Mouse (Mus musculus) gastrocnemius, postnatal 25 days (tissue): ENCODE data around the gene Dusp27. TPM values are rescaled to one million over a fixed set of nuclear protein-coding genes. Genes with fewer than 3 reads are reported as not detected.

Experiments
- DNase-seq: peaks from one replicate; pipeline ENCODE4 v3.0.0; 2022
- long read RNA-seq, 2 experiments: library from polyadenylated mRNA; stranded (forward); transcript quantifications; one replicate each; pipeline ENCODE4 v2.0.0; 2021
- total RNA-seq, 2 experiments: library from RNA; stranded (reverse); gene quantifications; 1 replicate in 1 of 2; 2 replicates in 1 of 2; pipeline ENCODE4 v1.2.3; 2021

Gene Dusp27
- total RNA-seq, result 10 to 100 TPM; 66.6 to 85.7 TPM
- long read RNA-seq, experiment 1, full-length matches to known transcripts, result 18 of 32 reads
- long read RNA-seq, experiment 1, partial matches to known transcripts, result 0 of 32 reads
- long read RNA-seq, experiment 1, other reads (novel, unspliced or antisense), result 14 of 32 reads
- long read RNA-seq, experiment 2, full-length matches to known transcripts, result 49 of 78 reads
- long read RNA-seq, experiment 2, partial matches to known transcripts, result 3 of 78 reads
- long read RNA-seq, experiment 2, other reads (novel, unspliced or antisense), result 26 of 78 reads

DNA sequence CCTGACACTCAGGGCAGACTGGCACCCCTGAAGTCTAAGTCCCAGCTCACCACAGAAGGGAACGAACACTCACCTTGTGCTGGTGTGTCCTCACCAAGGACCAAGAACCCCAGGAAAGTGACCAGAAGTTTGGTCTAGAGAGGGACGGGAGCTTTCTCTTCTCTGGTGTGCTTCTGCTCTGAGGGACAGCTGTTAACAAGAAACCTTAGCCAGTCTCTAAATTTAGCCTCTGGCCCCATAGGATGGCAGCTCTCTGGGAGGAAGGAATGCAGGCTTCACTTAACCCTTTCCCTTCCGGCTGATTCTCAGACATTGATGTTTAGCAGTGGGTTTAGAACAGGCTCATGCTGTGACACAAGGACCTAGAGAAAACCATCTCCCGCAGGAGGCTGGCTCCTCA lies at the start of gene Dusp27:
TSS of gene Dusp27 (minus strand) at position 204 of the 400 bp plus-strand sequence.
- DNase-seq, result no peak

DNA sequence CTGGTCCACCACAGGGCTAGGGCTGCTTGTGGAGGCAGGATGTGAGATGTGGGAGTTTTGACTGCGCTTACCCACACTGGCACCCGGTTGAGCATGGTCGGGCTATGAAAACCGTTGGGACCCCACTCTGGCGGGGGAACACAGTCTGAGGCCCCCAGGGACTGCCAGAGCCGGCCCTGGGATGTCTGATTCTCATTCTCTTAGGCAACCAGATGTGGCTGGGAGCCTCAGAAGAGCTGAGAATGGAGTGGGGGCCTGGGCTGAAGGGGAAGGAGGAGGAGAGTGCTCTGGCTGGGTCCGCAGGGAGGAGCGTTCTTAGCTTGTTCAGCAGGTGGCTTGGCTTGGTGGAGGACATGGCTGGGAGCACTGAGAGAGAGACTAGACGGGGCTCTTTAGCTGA lies 45.9 kb upstream of the Dusp27 start:
- no peak for DNase-seq

DNA sequence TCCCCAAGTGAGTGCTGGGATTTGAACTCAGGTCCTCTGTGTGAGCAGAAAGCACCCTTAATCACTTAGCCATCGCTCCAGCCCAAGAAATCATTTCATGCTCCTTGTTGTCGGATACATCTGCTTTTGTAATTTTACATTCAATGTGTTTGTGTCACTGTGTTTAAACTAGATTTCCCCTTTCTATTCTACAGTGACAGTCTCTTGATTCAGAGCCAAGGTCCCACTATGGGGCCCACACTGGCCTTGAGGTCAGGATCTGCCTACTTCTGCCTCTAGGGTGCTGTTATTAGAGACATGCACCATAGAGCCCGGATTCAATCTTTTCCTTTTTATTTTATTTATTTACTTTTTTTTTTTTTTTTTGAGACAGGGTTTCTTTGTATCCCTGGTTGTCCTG lies 45.3 kb upstream of the Dusp27 start:
- no peak for DNase-seq

DNA sequence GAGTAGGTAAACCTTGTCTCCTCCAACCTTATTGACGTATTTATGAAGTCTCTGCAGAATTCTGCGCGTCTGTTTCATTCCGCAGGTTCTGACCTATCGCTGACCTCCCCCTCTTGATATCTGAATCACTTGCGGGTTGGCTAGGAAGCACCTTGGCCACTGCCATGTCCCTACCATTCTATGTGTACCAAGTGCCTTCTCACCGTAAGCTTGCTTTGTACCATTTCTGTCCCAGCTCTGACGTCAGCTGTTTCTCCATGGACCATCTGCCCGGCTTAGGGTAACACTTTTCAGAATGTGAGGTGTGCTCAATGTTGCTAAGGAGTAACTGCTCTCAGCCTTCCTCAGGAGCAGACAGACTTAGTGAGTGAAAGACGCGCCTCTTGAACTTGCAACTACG lies 43.1 kb upstream of the Dusp27 start:
- DNase-seq, result no peak

DNA sequence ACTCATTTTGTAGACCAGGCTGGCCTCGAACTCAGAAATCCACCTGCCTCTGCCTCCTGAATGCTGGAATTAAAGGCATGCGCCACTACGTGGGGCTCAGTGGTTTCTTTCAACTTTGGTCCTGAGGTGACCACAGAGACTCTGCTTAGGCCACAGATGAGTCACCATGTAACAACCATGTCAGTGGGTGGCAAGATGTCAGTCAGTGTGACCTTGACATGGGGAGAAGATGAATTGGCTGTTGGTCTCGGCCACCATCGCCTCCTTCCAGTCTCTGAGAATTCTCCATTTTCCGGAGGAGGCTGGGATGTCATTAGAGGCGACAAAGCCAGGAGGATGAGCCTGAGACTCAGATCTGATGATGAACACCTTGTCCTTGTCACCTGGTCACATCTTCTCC lies 42.0 kb upstream of the Dusp27 start:
- no peak for DNase-seq

DNA sequence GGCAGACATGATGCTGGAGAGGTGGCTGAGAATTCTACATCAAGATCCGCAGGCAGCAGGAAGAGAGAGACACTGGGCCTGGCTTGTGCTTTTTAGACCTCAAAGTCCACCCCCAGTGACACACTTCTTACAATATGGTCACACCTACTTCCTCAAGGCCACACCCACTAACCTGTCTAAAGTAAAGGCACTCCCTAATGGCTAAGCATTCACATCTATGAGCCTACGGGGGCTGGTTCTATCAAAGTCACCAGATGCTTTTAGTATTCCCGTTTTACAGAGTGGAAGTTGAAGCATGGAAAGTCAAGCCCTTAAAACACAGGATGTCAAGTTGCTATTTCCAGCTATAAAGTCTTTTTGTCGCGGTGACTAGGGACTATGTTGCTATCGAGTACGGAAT lies 40.3 kb upstream of the Dusp27 start:
- DNase-seq, result no peak

DNA sequence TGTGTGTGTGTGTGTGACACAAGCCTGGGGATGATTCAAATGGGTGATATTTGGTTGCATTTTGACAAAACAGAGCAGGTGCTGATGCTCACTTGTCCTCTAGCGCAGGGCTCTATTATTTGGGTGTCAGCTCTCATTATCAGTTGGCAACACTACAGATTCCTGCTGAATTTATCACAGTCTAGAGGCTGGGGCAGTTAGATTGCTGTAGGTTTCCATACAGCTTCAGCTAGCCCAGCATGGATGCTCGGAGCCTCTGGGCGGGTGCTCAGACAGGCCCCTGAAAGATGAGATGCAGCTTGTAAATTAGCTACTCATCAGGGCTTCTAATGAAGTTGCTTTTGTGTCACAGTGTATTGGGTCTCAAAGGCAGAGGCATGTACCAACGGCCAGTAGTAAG lies 39.7 kb upstream of the Dusp27 start:
- no peak for DNase-seq

DNA sequence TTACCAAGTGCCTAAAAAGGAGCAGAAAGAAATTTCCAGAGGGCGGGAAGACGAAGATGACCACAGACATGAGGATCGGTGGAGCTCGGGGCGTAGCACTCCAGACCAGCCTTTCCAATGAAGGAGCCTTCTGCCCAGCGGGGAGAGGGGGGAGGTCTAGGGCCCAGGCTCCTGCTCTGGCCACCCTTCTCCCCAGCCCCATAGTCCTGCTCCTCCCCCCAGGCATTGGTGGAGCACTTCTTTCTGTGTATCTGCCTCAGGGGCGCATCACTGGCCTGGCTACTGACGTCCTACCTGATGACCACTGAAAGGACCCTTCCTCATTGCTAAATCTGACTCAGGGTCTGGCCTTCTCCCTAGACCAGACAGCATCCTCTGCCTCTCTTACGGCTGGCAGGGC lies 37.4 kb upstream of the Dusp27 start:
- DNase-seq, result no peak

DNA sequence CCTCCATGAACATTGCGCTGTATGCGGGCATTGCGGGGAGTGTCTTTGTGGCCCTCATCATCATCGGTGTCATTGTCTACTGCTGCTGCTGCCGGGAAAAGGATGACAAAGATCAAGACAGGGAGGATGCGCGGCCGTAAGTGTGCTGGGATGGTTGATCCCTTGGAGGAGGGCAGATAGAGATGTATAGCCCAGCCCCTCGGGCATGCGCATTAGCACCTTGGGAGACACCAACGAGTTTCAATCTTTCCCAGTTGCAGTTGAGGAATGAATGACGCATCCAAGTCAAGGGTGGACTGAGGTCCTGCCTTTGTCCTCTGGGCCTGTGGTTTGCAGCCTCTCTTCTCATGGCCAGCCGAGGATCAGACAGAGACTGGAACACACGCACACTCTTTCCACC lies 36.9 kb upstream of the Dusp27 start:
- peak; percentile 3 for DNase-seq

DNA sequence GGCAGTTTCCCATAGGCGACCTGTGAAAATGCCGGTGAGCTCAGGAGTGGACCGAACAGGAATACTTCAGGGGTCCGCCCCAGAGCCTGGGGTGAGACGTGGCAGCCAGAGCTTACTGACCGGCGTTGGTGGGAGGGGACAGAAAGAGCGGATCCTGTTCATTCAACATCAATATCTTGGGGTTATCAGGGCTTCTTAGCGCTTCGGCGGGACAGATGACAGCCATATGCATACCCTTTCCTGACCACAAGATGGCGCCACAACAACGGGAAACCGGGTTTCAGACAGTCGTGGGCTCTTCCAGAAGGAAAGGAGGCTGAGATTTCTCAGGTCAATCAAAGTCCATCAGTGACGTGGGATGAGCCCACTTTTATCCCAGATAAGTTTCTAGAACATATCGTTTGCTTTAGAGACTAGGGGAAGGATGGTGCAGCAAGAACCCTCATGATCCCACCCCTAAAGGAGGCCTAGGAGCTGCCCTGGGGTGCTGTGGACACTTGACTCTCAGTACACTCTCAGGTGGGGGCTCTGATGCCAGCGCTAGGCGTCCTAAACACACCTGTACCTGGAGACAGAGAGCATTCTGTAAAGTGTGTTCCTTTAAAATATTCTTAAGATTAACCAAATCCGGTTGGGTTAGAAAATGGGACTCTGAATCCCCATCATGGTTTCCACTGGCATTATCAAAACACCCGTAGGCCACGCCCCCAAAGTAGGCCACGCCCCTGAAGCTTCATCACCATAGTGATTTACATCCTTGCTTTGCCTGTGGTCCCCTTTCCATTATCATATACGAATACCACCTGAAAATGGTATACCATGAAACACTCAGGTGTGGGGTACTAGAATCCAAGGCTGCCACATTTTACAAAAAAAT lies 33.1 kb upstream of the Dusp27 start:
- no peak for DNase-seq

DNA sequence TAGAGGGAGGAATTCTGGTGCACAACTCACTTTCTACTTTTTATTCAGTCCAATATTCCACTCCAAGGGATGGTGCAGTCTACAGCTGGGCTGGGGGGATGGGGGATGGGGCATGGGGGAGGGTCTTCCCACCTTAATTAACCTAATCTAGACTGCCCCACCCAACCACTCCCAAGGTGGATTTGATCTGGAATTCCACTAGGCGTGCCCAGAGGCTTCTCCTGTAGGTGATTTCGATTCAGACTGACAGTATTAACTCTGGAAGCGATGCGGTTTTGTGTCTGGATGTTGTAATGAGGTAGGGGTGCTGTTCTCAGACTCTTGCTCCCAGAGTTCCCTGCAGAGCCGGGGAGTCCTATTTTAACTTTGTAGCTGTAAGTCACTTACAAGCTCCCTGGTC lies 32.4 kb upstream of the Dusp27 start:
- no peak for DNase-seq

DNA sequence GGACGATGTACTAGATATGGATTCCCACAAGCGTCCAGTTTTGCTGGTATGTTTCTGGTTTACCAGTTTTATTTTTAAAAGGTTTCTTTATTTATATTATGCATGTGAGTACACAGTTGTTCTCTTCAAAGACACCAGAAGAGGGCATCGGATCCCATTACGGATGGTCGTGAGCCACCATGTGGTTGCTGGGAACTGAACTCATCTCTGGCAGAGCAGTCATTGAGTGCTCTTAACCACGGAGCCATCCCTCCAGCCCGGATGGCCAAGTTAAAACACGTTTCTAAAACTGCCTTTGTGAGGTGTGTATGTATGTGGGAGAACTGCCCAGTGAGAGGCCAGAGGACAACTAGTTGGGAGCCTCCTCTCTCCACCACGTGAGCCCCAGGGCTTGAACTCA lies 30.9 kb upstream of the Dusp27 start:
- DNase-seq, result no peak

DNA sequence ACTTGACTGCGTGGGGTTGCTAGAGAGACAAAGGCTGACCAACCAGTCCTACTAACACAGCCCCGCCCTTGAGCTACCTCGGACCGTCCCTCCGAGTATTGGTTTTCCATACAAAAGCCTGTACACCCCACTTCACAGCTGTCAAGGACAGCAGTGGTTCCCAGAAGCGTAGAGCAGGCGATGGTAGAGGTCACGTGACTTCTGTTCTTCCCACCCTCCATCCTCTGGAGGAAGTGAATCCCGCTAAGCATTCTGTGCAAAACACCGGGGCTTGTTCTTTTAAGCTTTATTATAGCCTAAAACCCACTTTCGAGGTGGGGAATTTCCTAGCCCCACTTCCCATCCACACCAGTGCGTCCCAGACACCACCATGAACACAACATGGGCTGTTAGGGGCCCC lies 30.0 kb upstream of the Dusp27 start:
- no peak for DNase-seq

DNA sequence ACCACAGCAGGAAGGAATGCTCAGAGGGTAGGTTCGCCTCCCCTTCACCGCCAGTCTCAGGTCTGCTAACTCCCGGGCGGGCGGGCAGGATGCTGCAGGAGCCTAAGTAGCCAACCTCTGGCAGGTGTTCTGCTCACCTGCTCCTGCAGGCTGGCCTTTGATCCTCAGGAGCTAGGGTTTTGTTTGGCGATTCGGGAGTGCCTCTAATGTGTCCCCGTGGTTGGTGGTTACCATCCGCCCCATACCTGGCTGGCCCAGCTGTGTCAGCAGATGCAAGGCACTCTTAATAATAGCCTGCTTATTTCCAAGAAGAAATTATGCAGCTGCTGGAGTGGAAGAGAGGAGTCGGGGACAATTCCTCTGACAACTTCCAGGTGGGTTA lies 27.4 kb upstream of the Dusp27 start:
- no peak for DNase-seq

DNA sequence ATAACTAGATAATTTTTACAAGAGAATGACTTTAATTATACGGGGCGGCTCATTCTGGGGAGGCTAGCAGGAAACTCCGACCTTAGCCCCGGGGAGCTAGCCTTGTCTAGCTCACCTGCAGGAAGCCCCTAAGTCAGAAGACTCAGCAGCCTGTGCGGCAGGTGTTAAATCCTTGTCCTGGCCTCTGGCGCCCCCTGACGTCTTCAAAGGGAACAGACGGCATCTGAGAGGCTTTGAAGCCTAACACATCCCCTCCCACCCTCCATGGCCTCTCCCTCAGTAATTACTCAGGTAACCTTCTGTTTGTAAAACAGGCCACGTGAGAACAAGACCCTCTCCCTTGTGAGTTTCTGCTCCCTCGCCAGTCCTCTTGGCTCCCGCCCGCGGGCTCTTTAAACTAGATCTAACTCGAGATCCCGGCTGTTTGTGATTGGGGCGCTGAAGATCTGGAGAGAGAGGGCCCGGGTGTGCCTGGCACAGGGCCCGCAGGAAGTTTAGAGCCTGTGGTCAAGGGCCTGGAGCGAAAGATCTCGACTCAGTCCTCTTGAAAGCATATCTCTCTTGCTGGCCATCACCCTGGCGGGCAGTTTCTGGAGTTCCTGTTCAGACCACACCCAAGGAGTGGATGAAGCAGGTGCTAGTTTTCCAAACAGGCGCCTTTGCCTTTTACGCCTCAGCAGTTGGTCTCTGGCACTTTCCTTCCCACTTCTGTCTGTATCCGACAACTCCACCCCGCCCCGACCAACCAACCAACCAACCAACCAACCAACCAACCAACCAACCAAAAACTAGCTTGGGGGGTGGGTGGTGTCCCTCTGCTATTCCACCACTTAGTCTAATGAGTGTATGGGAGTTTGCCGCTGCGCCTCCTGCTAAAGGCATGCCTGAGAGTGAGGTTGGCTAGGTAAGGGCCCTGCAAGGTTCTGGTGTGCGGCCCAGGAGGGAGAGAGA lies 26.7 kb upstream of the Dusp27 start:
- peak; percentile 45 for DNase-seq

DNA sequence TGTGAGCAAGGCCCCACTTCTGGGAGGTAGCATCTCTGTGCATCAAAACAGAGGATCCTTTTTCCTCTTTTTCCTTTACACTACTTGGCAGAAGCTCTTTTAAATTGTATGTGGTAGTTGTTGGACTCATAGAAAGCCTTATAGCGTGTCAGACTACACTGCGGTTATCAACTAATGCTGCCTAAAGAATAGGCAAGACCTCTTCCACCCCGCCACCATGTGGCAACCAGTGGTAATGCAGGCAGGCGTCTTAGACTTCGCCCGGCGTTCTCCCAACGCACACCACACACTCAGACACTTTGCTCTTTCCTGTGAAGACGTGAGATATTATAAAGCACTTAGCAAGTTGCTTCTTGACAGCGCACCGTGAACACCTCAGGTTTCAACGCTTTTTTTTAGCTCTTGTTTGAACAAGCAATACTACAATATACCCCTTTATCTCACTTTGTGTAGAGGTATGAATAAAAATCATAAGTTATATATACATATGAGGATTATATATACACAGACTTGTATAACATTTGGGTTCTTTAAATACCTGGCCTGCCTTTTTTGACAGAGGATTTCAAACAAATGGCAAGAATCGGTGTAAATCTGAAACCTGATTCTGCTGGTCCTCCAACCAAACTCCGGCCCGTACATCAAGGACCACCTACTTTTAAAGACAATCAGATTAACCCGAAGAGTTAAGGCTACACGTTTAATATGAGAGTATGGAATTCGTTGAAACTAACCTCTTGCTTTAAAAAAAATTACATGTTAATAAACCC lies 25.8 kb upstream of the Dusp27 start:
- DNase-seq, result peak; percentile 65

DNA sequence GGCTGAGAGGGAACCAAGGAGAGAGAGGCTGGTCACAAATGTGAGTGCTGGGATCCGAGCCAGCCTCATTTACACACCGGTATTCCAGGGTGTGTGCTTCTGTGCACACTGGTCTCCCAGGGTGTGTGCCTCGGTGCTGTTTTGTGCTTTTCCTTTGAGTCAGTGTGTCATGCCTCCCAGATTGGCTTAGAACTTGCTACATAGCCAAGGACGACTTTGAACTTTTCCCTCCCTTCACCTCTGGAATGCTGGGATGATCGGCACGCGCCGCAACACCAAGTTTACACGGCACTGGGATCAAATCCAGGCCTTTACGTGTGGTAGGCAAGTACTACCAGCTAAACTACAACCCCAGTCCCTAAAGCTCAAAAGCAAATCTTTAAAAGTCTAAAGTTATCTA lies 24.3 kb upstream of the Dusp27 start:
- no peak for DNase-seq

DNA sequence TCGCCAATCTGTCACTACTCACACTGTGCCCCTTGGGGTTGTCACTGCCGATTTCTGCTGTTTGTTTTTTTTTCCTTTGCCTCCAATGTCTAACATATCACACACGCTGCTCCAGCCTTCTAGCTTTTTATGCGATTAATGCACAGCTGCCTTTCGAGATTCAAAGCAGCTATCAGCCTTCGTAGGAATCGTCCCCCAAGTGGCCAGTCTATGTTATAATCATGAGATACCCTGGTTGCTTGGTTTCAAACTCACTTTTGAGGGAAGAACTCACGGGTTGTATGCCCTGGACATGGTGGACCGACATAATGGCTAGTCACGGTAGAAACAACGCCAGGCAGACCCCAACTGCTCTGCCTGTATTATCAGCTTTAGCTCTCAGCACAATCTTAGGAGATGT lies 23.6 kb upstream of the Dusp27 start:
- DNase-seq, result no peak

DNA sequence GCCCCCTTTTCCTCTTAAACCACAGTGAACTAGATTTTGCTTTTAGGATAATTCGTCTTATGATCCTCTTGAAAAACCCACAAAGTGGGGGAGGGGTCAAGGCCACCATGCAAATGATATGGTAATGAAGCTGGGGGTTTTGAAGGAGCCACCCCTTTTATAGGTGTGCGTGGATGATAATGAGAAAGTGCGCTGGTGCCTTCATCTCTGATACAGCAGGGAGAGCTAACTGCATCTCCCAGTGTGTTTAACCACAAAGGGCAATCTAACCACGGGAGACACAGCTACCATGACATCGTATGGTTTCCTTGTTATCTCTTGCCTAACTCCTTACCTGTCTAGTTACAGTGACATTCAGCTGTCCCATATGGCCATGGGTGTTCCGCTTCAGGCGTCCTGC lies 22.3 kb upstream of the Dusp27 start:
- DNase-seq, result no peak

DNA sequence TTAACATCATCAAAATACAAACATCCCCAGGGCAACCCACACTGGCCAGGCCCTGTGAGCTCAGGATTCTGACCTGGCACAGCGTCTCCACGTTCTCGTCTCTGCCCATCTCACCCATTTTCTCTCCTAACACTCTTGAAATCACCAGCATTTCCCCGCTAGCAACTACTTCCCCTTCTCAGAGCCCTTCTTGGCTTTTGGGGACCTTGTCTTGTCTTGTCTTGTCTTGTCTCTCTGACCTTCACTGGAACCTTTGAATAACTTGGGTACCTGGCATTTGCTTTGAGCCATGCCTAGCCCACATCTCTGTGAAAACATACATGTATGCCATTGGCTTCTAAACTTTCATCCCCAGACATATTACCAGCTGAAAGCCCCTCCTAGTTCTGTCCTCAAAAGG lies 21.7 kb upstream of the Dusp27 start:
- DNase-seq, result no peak

DNA sequence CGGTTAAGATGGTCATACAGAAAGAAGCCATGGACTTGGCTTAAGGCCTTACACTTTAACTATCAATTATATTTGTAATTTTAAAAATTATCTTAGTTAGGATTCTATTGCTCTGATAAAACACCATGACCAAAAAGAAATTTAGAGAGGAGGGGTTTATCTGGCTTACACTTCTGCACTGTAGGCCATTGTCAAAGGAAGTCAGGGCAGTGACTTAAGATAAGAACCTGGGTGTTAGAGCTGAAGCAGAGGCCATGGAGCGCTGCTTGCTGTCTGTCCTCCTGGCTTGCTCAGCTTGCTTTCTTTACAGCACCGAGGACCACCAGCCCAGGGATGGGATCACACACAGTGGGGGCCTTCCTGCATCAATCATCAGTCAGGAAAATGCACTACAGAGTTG lies 19.9 kb upstream of the Dusp27 start:
- no peak for DNase-seq

DNA sequence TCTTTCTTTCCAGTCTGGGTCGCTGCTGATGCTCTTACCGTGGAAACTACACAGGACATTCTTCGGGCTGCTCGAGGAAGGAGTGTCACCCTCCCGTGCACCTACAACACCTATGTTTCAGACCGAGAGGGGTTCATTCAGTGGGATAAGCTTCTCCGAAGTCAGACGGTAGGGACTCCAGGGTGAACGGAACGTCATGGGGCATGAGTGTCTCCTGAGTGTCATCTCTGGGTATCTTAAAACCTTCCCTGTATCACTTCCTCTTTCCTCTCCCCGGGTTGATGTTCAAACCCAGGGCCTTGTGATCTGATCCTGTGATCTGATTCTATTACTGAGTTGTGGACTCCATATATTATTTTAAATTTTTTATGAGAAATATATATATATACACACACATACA lies 18.9 kb upstream of the Dusp27 start:
- no peak for DNase-seq
